Mouse (Mus musculus) hindbrain, postnatal 0 days (tissue): ENCODE data around the gene Itpkb. TPM values are rescaled to one million over a fixed set of nuclear protein-coding genes. Genes with fewer than 3 reads are reported as not detected.

Experiments used
- ATAC-seq: fragments of 200-750 bp; cut with Nextera tagmentation; 2 replicates; pipeline ENCODE4 v1.8.0; 2017; ENCODE audit warnings: mild to moderate bottlenecking, moderate TSS enrichment, moderate library complexity
- DNase-seq: peaks from one replicate; pipeline ENCODE4 v3.0.0-alpha.2; 2015; ENCODE audit warnings: low spot score
- H3K27ac ChIP-seq: fragments of 300-500 bp; sonication (generic); 2 replicates; pipeline ENCODE4 v1.5.1; 2014; ENCODE audit warnings: mild to moderate bottlenecking
- H3K27me3 ChIP-seq: fragments of 300-500 bp; sonication (generic); 2 replicates; pipeline ENCODE4 v1.6.1; 2014; ENCODE audit warnings: low read length, mixed read lengths; ENCODE audit not compliant: insufficient read depth
- H3K36me3 ChIP-seq: fragments of 300-500 bp; sonication (generic); 2 replicates; pipeline ENCODE4 v1.6.1; 2014; ENCODE audit warnings: low read length, mixed read lengths; ENCODE audit not compliant: insufficient read depth
- H3K4me1 ChIP-seq: fragments of 300-500 bp; sonication (generic); 2 replicates; pipeline ENCODE4 v1.6.1; 2014; ENCODE audit warnings: antibody characterized with exemption, low read length, mixed read lengths; ENCODE audit not compliant: insufficient read depth
- H3K4me2 ChIP-seq: fragments of 300-500 bp; sonication (generic); 2 replicates; pipeline ENCODE4 v1.6.1; 2014; ENCODE audit warnings: low read depth, mild to moderate bottlenecking, low read length, moderate library complexity, mixed read lengths
- H3K4me3 ChIP-seq: fragments of 300-500 bp; sonication (generic); 2 replicates; pipeline ENCODE4 v1.5.1; 2014; ENCODE audit warnings: low read length
- H3K9ac ChIP-seq: fragments of 300-500 bp; sonication (generic); replicated peaks from 2 replicates; pipeline ENCODE4 v1.6.1; 2014; ENCODE audit warnings: mild to moderate bottlenecking, low read length, moderate library complexity, mixed read lengths
- H3K9me3 ChIP-seq: fragments of 300-500 bp; sonication (generic); 2 replicates; pipeline ENCODE4 v1.6.1; 2016; ENCODE audit warnings: low read length, mixed read lengths
- CTCF ChIP-seq: IDR thresholded peaks from 2 replicates; pipeline ENCODE4 v1.5.1; 2016; ENCODE audit warnings: antibody characterized with exemption, control low read depth, low read depth
- WGBS: fragments of 180-500 bp; shearing (Covaris S2); extraction: QIAGEN DNeasy Blood & Tissue Kit; methylation state at CpG from one replicate; pipeline ENCODE4 v1.1.7; 2014; 5-methylcytosine and 5-hydroxymethylcytosine counted together
- polyA plus RNA-seq: library from polyadenylated mRNA; unstranded; fragments of >200 nt; fragmentation: Nextera tagmentation; extraction: Ambion mirVana; gene quantifications from 2 replicates; pipeline ENCODE4 v1.2.1, GENCODE M21; 2015
- total RNA-seq: library from RNA; depleted of rRNA; stranded (reverse); fragments of >200 nt; gene quantifications from 2 replicates; pipeline ENCODE4 v1.2.3, GENCODE M21; 2014

Itpkb gene
- total and polyA plus RNA-seq, 2 experiments from 2014 or later: 4.1 to 19.0 TPM

DNA sequence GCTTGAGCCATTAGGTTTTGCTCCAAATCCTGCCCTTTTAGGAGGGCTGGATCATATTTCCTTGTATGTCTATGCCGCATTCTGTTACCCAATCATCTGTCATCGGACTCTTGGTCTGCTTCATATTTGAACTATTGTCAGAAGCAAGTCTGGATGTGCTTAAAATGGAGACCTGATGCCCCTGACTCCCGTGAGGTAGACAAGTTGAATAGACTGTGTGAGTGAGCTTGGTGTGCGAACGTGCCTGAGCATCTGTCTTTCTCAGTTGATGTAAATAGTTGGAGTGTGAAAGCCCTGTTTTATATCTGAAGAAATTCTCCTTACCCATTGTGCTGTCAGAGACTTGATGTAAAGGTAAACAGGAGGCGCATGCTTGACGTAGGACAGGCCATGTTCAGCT lies 46.3 kb downstream of the Itpkb start:
- WGBS: 81% methylated on average over 7 of the region's 7 CpGs
- no peak for ATAC-seq
- no peak for DNase-seq
- H3K4me1 ChIP-seq: 0 out of 2 replicates have a peak, but pooled peaks cover 6% of the 10 kb centered on the region
- H3K27ac ChIP-seq: peak overlapping the region; percentile 38; the same call in 1 of the 2 replicates
- no peak overlapping the region for H3K9ac ChIP-seq
- no peaks in the 10 kb centered on the region for H3K27me3 ChIP-seq
- TF ChIP-seq CTCF: no peak
- no peaks in the 10 kb centered on the region for H3K36me3 ChIP-seq
- H3K9me3 ChIP-seq: no peaks in the 10 kb centered on the region
- H3K4me2 ChIP-seq: no peak overlapping the region
- no peak overlapping the region for H3K4me3 ChIP-seq

DNA sequence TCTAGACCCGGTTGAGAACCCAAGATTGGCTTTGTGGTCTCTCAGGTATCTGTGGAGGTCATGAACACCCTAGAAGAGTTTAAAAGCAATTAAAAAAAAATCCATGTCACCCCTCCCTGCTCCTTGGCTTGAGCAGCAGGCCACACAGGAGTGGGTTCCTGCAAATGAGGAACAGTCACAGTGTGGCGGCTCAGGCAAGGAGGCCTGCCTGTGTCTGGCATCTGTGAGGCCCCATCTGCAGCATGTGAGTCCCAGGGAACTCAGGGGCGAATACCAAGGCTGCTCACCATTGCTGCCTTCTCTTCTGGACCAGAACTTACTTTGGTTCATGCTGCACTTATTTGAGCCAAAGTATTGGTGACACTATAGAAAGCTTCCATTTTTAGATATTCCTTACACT lies 49.3 kb downstream of the Itpkb start:
- H3K4me1 ChIP-seq: peaks cover 6% of the 10 kb centered on the region; the same call in 1 of the 2 replicates
- H3K4me2 ChIP-seq: no peak overlapping the region
- no peak for TF ChIP-seq CTCF
- no peaks in the 10 kb centered on the region for H3K9me3 ChIP-seq
- H3K27me3 ChIP-seq: no peaks in the 10 kb centered on the region
- no peak overlapping the region for H3K9ac ChIP-seq
- H3K36me3 ChIP-seq: no peaks in the 10 kb centered on the region
- no peak for ATAC-seq
- no peak for DNase-seq
- WGBS: 66% methylated on average over 3 of the region's 3 CpGs
- H3K27ac ChIP-seq: no peak overlapping the region
- H3K4me3 ChIP-seq: no peak overlapping the region

DNA sequence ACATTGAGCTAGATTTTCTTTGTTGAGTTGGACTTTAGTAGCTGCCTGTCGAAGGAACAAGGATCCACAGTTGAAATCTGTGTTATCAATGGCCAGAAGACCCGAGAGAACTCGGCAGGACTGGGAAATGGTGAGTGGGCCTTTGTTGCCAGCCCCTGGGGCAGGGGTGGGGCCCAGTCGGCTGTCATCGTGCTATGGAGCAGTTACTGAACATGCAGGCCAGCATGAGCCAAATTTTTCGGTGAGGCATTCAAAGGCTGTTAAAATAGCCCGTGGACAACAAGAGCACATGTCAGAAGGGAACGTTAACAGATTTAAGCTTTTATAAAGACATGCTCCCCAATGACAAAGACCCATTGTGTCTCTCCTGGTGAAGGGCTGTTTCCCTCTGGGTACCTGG lies 52.1 kb downstream of the Itpkb start:
- ATAC-seq (no peak), DNase-seq (no peak)
- no peak for TF ChIP-seq CTCF
- Histone ChIP-seq H3K4me2 (no peak overlapping the region), H3K9me3 (no peaks in the 10 kb centered on the region), H3K36me3 (no peaks in the 10 kb centered on the region), H3K4me1 (peaks cover 4% of the 10 kb centered on the region; the same call in 1 of the 2 replicates), H3K27ac (no peak overlapping the region), H3K9ac (no peak overlapping the region), H3K27me3 (no peaks in the 10 kb centered on the region), H3K4me3 (no peak overlapping the region)
- WGBS: 20% methylated on average over 8 of the region's 8 CpGs

DNA sequence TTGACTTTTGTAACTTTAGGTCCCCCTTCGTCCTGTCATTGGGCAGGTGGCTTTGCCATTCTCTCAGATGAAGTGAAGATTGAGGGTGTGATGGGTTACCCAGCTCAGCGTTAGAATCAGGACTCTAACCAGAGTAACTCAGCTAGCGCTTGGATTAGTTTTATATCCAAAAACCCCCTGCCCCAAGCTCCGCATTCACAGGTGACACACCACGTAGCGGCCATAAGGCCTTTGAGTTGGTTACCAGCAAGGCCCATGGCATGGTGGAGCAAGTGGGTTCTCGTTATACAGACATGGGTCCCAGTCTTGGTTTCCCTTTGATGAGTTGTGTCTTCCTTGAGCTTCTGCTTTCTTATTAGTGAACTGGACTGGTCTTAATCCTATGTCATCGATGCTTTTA lies 53.6 kb downstream of the Itpkb start:
- no peak for ATAC-seq

DNA sequence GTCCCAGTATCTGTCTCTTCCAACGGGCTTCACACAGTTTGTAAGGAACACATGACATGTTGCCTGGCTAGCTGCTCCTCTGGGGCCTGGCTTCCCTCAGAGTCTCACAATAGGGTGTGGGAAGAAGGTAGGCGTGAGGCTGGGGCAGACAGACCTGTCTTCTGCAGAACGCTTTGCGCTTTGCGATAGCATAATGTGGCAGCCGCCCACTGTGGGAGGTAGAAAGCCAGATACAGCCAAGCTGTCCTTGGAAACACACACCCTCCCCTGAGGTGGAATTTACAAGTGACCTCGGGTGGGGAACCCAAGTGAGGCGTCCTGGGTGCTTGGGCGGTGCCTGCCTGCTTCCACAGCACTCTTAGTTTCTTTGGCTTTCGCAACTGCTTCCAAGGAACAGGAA lies 54.2 kb downstream of the Itpkb start:
- no peak for ATAC-seq
- no peak overlapping the region for H3K4me3 ChIP-seq
- no peak overlapping the region for H3K27ac ChIP-seq
- no peak for DNase-seq
- no peaks in the 10 kb centered on the region for H3K36me3 ChIP-seq
- no peak overlapping the region for H3K9ac ChIP-seq
- no peak for TF ChIP-seq CTCF
- no peak overlapping the region for H3K4me2 ChIP-seq
- WGBS: 61% methylated on average over 10 of the region's 10 CpGs
- peaks cover 8% of the 10 kb centered on the region; the same call in 1 of the 2 replicates for H3K4me1 ChIP-seq
- H3K27me3 ChIP-seq: no peaks in the 10 kb centered on the region
- H3K9me3 ChIP-seq: no peaks in the 10 kb centered on the region

More for the DNA sequence above, 53.6 kb downstream of the Itpkb start:
- TF ChIP-seq CTCF: no peak
- WGBS: 97% methylated on average over 8 of the region's 8 CpGs
- H3K9ac ChIP-seq: no peak overlapping the region
- DNase-seq: no peak
- H3K27ac ChIP-seq: no peak overlapping the region
- no peaks in the 10 kb centered on the region for H3K36me3 ChIP-seq
- H3K4me2 ChIP-seq: no peak overlapping the region
- no peaks in the 10 kb centered on the region for H3K27me3 ChIP-seq
- H3K9me3 ChIP-seq: no peaks in the 10 kb centered on the region
- H3K4me1 ChIP-seq: peaks cover 8% of the 10 kb centered on the region; the same call in 1 of the 2 replicates
- no peak overlapping the region for H3K4me3 ChIP-seq

DNA sequence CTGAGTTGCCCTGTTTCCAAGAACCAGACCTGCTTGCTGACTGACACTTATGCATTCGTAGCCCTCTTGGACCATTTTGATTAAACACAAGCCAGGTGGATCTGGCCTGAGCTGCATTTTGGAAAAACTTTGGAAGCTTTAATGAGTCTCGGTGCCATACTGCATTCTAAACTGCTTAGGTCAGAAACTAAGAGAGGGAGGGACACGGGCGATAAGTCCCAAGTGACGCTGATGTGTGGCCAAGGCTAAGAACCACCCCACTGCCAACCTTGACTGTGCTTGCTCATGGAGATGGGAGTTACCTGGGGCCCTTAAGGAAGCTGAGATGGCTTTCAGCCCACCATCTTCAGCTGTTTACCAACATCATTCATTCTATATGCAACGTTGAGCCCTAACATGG lies 55.0 kb downstream of the Itpkb start:
- Histone ChIP-seq H3K4me2 (no peak overlapping the region), H3K9me3 (no peaks in the 10 kb centered on the region), H3K9ac (no peak overlapping the region), H3K27me3 (no peaks in the 10 kb centered on the region), H3K36me3 (no peaks in the 10 kb centered on the region), H3K4me3 (no peak overlapping the region), H3K27ac (no peak overlapping the region), H3K4me1 (peaks cover 8% of the 10 kb centered on the region; the same call in 1 of the 2 replicates)
- 78% methylated on average over 6 of the region's 6 CpGs for WGBS
- no peak for ATAC-seq
- TF ChIP-seq CTCF: no peak
- no peak for DNase-seq

DNA sequence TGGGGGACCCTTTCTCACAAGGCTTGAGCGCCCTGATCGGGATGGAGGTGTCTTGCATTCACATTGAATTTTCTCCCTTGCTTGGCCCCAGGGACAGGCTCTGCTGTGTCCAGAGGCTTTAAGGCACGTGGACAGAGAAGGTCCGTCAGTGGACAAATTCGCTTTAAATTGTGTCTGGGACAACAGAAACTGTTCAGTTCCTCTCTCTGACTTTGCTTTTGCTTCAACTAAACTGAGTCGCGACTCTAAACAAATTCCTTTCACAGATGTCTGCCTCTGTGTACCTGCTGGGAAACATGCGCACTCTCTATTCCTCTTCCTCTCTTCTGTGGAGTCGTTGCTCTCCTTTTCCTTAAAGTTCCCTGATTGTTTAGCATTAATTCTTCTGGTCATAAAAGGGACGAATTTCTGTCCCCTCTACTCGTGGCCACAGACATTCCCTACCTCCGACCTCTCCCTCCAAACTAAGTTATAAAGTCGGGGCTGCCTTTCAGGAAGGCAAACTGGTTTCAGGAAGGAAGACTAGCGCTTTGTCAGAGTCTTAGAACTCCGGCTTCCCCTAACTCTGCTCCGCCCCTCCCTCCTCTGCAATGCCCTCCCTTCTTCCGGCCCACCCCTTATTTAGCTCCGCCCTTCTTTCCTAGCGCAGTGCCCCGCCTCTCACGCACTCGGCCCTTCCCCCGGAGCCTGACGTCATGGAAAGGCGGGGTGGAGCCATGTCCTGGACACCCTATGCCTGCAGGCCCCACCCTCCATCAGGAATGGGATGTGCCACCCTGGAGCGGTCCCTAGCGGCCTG lies 56.9 kb downstream of the Itpkb start:
- no peaks in the 10 kb centered on the region for H3K27me3 ChIP-seq
- ATAC-seq (peak; percentile 98), DNase-seq (peak; percentile 98)
- peak overlapping the region; percentile 68 for H3K4me2 ChIP-seq
- peak overlapping the region; percentile 48 for H3K9ac ChIP-seq
- H3K4me1 ChIP-seq: peaks cover 8% of the 10 kb centered on the region; the same call in 1 of the 2 replicates
- peak; percentile 74 for TF ChIP-seq CTCF
- H3K36me3 ChIP-seq: no peaks in the 10 kb centered on the region
- WGBS: 1% methylated on average over 27 of the region's 27 CpGs
- H3K4me3 ChIP-seq: peak overlapping the region; percentile 36
- no peaks in the 10 kb centered on the region for H3K9me3 ChIP-seq
- H3K27ac ChIP-seq: peak overlapping the region; percentile 75
